Mouse (Mus musculus) embryo, embryonic 10 days (tissue): ENCODE measurements around the gene Gm48551.

ENCODE experiments used
- DNase-seq: peaks from one replicate; pipeline ENCODE4 v3.0.0-alpha.2; 2015; ENCODE audit warnings: low spot score

The Gm48551 gene

DNA sequence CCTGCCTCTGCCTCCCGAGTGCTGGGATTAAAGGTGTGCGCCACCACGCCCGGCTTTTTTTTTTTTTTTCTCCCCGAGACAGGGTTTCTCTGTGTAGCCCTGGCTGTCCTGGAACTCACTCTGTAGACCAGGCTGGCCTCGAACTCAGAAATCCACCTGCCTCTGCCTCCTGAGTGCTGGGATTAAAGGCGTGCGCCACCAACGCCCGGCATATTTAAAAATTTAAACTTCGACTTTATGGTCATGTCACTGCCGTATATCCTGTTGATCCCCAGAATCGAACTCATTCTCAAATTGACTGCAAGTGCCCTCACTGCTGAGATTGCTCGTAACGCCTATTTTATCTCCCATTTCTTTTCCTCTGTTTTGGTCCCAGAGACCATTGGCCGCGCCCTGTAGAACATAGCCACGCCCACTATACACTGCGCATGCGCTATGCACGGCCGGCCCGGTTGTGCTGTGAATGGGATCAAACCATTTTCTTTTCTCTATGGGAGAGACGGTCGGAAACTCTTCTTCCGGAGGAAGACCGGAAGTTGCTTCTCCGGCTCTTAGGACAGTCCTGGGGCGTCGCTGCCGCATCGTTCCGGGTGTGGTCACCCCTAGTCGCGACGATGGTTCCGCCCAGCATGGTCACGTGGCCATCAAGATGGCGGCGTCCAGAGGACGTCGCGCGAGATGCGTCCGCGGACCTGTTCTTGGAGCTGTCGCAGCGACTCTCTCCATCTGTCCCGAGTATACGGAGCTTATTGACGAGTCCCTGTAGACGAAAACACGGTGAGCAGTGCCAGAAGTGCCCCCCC lies at the start of gene Gm48551, which contains the start of gene Dohh:
Gene Gm48551, plus strand, starts transcription at position 665 of the 803 bp plus-strand sequence.
Gene Dohh, plus strand, starts transcription at position 627 of the 803 bp plus-strand sequence.
- peak; percentile 100 for DNase-seq

DNA sequence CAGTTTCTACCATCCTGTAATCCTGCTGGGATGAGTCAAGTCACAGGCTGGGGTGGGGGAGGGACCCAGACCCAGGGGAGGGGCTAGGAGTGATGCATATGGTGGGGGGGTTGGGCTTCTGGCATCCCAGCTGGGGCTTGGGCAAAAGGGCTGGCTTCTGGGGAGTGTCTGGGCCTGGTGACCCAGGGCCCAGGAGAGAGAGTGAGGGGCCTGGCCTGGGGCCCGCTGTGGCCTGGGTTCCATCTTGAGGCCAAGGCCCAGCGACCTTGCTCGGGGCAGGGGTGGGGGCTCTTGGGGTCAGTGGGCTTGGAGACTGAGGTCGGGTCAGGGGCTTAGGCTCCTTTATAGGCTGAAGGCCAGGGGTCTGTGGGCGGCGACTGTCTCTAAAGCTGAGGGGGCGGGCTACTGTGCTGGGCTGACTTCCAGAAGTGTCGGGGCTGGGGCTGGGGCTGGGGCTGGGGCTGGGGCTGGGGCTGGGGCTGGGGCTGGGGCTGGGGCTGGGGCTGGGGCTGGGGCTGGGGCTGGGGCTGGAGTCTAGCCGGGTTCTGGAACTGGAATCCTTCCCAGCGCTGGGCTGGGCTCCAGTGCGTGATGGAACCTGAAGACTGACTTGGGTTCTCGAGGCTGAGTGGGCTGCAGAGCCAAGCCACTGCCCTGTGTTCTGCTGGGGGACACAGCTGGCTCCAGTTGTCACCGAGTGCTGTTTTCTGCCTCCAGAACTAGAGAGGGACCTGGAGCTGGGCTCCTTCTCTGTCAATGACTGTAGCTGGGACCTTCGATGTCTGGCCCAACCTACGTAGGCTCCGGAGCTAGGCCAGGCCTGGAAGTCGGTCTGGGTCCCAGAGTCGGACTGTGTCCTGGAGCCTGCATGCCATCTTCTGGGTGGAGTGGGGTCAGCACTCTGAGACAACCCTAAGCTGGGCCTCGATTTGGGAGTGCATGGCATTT lies 48.6 kb upstream of the Gm48551 start:
- DNase-seq = peak; percentile 63

DNA sequence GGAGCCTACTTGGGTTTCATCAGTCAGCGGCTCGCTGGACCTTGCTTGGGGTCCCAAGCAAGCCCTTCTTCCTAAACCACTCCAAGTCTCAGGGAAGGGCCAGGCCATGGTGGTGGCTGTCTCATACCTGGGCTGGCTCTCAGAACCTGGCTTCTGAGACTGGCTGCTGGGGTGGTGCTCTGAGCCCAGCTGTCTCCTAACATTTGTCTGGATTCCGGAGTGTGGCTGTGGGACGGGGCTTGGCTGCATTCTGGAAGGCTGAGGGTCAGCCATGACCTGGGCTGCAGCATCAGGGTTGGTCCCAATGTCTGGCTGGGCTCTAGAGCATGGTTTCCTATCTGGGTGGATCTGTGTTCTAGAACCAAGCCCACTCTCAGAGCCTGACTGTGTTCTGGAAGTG lies 47.7 kb upstream of the Gm48551 start:
- no peak for DNase-seq

DNA sequence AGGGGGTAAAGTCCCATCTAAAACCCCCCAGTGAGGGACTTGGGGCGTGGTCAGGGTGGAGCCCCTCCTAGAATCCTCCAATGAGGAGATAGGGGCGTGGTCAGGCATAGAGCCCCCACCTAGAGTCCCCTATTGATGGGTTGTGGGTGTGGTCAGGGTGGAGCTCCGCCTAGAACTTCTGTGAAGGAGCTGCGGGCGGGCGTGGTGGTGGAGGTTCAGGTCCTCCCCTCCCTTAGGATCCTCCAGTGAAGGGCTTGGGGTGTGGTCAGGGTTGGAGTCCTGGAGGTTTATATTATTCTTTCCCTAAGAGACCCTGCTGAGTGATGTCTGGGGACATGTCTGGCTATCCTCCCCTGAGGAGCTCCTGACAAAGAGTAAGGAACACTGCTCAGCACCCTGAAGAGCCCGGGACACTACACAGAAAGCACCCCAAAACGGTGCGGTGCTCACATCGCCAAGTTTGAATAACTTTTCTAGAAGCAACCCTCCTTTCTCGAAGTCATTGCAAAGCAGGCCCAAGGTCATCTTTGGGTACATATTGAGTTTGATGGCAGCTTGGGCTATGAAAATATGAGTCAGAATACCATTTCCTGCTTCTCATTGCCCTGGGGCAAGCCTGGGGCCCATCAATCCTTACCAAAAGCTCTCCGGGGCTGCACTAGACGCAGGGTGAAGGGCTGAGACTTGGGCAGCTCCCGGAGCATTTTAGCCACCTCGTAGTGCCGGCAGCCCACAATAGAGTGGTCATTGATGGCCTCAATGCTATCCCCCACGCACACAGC lies 43.5 kb upstream of the Gm48551 start:
- no peak for DNase-seq

DNA sequence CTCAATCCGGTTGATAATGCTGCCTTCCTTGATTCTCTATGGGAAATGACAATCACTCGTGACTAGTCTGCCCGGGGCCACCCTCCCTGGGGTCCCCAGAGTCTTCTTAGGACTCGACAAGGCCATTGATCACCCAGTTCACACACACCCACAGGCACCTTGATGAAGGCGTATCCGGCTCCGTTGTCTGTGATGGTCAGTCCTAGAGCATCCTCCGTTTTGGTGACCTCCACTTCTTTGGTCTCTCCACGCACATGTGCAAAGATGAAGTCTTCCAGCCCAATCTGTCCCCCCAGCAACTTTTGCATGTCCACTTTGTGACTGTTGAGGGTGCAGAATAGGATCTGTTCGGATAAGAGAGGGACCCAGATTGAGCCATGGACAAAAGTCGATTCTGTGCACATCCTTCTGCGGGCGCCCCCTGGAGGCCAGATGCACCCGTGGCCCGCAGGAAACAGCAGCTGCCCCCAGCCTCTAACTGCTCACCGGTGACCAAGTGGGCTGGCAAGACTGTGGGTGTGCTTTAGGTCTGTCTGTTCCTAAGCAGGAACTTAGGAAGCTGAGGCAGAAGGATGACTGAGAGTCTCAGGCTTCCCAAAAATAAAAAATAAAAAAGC lies 42.8 kb upstream of the Gm48551 start:
- peak; percentile 70 for DNase-seq

DNA sequence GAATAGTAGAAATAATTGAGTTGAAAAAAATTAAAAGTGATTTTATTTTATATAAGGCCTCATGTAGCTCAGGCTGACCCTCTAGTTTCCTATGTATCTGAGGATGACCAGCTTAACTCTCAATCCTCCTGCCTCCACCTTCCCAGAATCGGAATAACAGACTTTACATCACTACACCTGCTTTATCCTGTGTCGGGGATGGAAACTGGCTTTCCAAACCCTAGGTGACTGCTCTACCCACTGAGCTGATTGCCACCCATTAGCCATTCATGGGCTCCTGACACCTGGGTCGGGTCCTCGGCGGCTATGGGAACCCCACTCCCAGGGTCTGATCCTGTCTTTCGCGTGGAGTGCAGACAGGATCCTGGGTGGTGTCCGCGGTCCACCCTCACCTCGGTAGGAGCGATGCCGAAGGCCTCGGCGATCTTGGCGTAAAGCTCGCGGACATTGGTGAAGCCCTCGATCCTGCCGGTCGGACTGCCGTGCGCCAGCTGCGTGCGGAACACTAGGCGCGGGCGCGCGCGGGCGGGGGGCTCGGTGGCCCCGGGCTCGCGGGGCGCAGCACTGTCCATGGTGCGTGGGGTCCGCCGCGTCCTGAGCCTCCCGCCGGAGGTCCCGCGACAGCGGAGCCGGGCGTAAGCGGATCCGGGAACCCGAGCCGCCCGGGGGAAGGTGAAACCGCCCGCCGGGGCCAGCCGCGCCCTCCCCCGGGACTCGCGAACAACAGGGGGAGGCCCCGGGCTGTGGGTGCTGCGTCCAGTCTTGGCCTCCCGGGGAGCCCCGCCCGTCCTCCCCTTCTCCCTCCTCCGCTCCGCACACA lies 41.4 kb upstream of the Gm48551 start, which contains the start of gene Gipc3:
Gene Gipc3, minus strand, starts transcription at position 581 of the 820 bp plus-strand sequence.
- no peak for DNase-seq

DNA sequence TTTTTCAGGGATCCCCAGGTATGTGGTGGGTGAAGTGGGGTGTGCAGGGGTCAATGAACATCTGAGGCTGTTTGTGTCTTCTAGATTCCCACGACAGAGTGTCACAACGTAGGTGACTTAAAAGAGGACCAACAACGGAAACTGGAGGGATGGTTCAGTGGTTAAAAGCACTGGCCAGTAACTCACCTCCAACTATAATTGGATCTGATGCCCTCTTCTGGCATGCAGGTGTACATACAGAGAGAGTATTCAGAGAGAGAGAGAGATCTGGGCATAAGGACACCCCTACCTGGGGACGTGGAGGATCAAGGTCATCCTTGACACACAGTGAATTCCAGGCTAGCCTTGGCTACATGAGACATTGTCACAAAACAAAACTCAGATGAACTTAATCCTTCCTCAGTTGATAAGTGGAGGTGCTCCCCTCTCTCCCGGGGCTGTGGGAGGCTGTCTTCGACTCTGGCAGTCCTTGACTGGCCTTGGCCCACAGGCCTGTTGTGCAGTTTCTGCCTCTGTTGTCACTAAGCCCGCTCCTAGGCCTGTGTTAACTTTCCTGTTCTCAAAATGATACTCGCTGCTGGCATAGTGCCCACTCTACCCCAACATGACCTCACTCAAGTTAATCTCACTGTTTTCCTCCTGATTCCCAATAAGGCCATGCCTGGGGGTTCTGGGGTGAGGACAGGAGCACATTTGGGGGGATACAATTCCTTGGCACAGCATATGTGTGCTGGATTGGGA lies 39.7 kb upstream of the Gm48551 start:
- DNase-seq = no peak

DNA sequence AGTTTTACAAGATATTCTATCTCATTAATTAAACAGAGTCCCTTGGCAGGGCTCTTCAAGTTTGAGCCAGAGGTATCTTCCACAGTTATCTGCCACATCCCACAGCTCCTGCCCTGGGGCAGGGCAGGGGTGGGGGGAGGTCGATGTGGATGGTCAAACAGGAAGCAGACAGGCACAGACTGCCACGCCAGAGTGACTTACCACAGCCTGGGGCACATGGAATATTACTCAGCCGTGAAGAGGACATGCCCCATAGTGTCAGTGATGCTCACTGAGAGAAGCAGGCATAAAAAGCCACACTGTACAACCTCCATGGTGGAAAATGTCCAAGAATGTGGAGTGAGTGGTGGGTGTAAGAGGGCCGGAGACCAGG lies 39.1 kb upstream of the Gm48551 start:
- no peak for DNase-seq

DNA sequence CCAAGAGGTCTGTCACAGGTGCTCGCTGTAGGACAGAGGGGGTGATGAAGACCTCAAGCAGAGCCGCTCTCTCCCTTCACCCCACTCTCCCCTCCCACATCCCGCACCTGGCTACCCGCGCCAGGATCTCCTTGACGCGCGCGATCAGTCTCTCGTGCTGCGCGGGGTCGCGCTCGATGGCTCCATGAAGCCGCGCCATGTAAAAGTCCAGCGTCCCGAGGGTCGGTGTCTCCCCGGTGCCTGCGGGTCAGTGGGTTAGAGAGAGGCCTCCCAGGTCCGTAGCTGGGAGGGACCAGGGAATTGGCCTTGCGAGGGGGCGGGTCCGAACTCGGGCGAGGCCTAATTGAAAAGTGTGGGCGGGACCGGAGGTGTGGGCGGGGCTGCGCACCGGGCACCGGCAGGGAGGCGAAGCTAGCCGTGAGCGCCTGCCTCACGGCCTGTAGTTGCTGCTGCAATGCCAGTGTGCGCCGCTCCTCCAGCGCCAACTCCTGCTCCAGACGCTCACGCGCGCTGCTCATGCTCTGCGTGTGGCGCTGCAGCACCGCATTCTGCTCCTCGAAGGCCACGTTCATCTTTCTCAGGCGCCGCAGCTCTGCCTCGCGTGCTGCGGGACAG lies 37.7 kb upstream of the Gm48551 start:
- DNase-seq = peak; percentile 85

DNA sequence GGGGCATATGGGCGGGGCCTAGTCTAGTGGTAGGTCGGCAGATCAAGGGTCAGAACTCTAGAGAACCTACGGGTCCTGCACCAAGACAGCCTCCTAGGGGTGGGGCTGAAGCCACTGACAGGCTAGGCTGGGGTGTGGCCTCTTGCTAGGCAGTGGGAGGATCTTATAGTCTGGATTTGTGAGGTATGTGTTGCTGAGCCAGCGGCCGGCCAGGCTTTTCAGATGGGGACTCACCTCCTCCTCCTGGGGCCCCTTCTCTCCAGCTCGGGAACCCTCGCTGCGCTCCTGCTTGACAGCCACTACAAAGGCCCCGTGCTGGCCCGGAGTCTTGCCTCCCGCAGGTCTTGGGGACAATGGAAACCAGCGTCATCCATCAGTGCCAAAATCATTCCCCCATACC lies 35.1 kb upstream of the Gm48551 start:
- peak; percentile 72 for DNase-seq

DNA sequence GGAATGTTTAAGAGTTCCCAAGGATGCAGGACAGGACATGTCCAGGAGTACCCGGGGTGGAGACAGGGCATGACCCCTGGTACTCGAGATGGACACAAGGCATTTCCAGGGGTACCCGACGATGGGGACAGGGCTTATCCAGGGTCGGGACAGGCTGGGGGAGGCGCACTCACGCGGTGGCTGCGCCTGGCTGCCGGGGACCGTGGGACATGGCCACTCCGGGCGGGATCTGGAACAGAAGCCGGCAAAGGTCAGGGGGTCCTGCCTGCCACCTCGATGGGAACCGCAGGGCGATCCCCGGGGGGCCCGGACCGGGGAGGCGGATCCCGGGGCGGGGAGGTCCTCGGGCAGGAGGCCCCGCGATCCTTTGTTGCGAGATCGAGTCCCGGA lies 34.3 kb upstream of the Gm48551 start:
- DNase-seq = no peak

DNA sequence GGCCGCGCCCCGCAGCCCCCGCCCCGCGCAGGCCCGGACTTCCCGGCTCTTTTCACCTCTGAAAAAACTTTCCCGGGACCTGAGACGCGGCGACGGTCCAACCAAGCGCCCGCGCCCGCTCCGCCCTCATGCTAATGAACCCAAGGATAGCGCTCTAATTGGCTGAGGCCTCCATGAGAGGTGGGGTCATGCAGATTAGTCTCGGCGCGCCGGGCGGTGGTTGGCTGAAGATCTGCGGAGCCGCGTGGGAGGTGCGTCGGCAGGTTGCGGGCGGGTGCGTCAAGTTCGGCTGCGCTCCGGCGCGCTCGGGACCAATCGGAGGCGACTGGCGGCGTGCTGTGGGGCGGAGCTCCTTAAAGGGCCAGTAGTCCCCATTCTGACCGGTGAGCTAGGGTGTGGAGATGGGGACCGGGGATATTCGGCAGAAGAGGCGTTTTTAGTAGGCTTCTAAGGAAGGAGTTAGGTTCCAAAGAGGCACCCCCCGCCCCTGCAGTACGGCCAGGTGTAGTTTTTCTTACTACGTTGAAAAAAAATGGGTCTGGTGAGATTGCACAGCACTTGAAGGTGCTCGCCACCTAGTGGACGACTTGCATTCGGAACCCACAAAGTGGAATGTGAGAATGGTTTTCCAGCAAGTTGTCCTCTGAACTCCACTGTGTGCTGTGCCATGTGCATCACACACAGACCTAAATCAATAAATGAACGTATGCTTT lies 33.8 kb upstream of the Gm48551 start, which contains the start of gene Hmg20b:
Gene Hmg20b, minus strand, starts transcription at position 130 of the 713 bp plus-strand sequence.
- DNase-seq = peak; percentile 99

DNA sequence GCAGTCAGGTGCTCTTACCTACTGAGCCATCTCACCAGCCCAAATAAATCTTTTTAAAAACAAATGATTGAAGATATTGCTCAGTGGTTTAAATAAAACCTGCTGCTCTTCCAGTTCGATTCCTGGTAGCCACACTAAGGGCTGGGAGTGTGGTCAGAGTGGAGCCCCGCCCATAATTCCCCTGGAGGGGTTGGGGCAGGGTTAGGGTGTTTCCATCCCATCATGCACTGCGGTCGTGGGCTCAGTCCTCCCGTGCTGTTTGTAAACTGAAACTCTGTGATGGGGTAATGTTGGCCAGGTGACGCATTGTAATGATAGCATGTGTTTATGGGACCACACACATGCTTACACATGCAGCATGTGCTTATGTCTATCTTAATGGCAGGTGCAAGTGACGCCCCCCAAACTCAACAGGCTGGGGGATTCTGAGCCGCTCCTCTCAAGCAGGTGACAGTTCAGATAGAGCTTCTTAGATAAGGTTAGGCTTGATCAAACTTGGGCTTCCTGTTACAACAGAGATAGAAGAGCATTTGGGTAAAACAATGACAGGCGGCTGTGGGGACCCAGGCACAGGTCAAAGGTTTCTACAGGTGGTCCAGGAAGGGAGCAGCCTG lies 32.5 kb upstream of the Gm48551 start:
- no peak for DNase-seq

DNA sequence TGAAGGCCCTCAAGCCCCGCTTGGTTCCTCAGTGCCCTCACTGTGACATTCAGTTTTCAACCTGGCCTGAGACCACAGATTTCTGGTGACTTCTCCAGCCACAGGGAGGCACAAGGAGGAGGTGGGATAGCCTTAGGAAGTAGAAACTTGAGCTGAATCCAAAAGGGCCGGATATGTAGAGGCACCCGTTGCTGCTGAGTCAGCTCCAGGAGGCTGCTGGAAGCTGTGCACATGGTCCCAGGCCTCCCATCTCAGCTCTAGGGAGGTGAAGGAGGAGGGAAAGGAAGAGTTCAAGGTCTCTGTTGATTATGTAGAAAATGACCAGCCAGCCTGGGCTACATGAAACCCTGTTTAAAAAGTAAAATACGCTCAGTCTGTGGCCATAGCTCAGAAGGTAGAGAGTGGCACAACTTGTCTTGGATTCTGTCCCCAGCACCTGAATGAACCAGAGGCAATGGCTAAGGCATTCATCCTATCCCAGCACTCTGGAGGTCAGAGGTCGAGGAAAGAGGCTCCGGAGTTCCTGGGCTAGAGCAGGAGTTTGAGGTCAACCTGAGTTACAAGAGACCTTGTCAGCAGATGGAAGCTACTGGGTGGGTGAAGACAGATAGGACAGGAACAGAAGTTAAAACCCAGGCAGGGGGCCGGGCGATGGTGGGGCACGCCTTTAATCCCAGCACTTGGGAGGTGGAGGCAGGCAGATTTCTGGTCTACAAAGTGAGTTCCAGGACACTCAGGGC lies 29.4 kb upstream of the Gm48551 start:
- no peak for DNase-seq

DNA sequence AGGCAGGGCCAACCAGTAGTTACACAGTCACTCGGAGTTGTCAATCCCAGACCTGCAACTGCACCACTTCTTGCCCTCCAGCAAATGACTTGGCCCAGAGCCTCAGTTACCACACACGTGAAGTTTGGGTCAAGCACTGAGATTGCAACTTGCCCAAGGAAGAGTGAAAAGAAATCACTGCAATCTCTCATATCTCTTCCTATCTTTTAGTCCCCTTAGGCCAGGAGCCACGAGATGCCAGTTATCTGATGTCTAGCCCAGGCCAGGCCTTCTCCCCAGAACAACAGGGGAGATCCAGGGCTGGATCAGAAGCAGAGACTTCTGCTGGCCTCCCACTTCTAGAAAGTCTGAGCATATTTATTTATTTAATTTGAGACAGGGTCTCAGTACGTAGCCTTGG lies 28.7 kb upstream of the Gm48551 start:
- DNase-seq = no peak

DNA sequence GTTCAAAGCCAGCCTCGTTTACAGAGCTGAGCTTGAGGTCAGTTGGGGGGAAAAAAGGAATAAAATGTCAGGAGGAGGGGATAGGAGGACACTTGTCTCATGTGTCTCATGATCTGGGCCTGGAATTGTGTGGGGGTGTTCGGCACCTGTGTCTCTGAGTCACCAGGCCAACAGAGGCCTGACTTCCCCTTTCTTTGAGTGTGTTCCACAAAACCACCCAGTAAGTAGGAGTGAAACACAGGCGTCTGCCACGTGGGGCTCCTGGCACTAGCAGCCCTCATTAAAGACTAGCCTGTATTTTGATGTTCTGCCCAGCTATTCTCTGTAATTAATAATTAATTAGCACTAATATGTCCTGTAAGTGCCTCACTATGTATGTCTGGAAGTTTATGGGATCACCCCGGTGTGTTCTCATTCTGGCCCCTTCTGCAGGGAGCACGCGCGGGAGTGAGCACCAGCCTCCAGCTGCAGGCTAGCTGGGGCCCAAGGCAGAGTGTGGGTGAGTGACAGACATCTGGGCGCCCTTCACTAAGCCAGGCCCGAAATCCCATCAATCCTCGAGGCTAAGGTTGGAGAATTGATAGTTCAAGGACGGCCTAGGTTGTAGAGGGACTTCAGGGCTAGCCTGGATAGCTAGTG lies 27.8 kb upstream of the Gm48551 start:
- DNase-seq = no peak
